Mouse (Mus musculus) liver, embryonic 16.5 days (tissue): ENCODE results near the gene D630039A03Rik. TPM values are rescaled to one million over a fixed set of nuclear protein-coding genes. Genes with fewer than 3 reads are reported as not detected.

ENCODE experiments used
- ATAC-seq: fragments of 200-750 bp; cut with Nextera tagmentation; 2 replicates; pipeline ENCODE4 v1.8.0; 2017; ENCODE audit warnings: low read depth, mild to moderate bottlenecking, moderate number of reproducible peaks, moderate library complexity
- H3K27ac ChIP-seq: fragments of 300-500 bp; sonication (generic); 2 replicates; pipeline ENCODE4 v1.5.1; 2014; ENCODE audit warnings: mild to moderate bottlenecking, low read length
- H3K27me3 ChIP-seq: fragments of 300-500 bp; sonication (generic); 2 replicates; pipeline ENCODE4 v1.6.1; 2014; ENCODE audit warnings: low read depth, low read length, mixed read lengths; ENCODE audit not compliant: control insufficient read depth, insufficient read depth
- H3K36me3 ChIP-seq: fragments of 300-500 bp; sonication (generic); 2 replicates; pipeline ENCODE4 v1.6.1; 2014; ENCODE audit warnings: mild to moderate bottlenecking; ENCODE audit not compliant: control insufficient read depth, insufficient read depth
- H3K4me1 ChIP-seq: fragments of 300-500 bp; sonication (generic); 2 replicates; pipeline ENCODE4 v1.6.1; 2014; ENCODE audit warnings: low read depth, low read length, mixed read lengths; ENCODE audit not compliant: control insufficient read depth
- H3K4me2 ChIP-seq: fragments of 300-500 bp; sonication (generic); 2 replicates; pipeline ENCODE4 v1.6.1; 2014; ENCODE audit warnings: low read depth, low read length, mixed read lengths
- H3K4me3 ChIP-seq: fragments of 300-500 bp; sonication (generic); 2 replicates; pipeline ENCODE4 v1.5.1; 2014; ENCODE audit warnings: low read depth, mild to moderate bottlenecking, low read length
- H3K9ac ChIP-seq: fragments of 300-500 bp; sonication (generic); 2 replicates; pipeline ENCODE4 v1.6.1; 2014; ENCODE audit warnings: low read depth, low read length
- H3K9me3 ChIP-seq: fragments of 300-500 bp; sonication (generic); replicated peaks from 2 replicates; pipeline ENCODE4 v1.6.1; 2016; ENCODE audit warnings: low read length; ENCODE audit not compliant: control insufficient read depth
- WGBS: fragments of 180-500 bp; shearing (Covaris S2); extraction: QIAGEN DNeasy Blood & Tissue Kit; methylation state at CpG from one replicate; pipeline ENCODE4 v1.1.7; 2014; ENCODE audit not compliant: insufficient replicate concordance; 5-methylcytosine and 5-hydroxymethylcytosine counted together
- polyA plus RNA-seq: library from polyadenylated mRNA; unstranded; fragments of >200 nt; fragmentation: Nextera tagmentation; extraction: Ambion mirVana; gene quantifications from 2 replicates; pipeline ENCODE4 v1.2.1, GENCODE M21; 2015

Gene D630039A03Rik
- polyA plus RNA-seq, 1 experiment from 2014 or later = 0.27 TPM

- WGBS = 70% methylated on average over 8 of the region's 8 CpGs
- H3K27me3 ChIP-seq = no peaks in the 10 kb centered on the region
- no peaks in the 10 kb centered on the region for H3K9me3 ChIP-seq
- peak overlapping the region; percentile 98 for H3K27ac ChIP-seq
- H3K4me1 ChIP-seq = peaks cover 24% of the 10 kb centered on the region
- peak overlapping the region; percentile 69 for H3K4me2 ChIP-seq
- peak overlapping the region; percentile 75 for H3K9ac ChIP-seq
- no peak for ATAC-seq
- peaks cover 21% of the 10 kb centered on the region for H3K36me3 ChIP-seq
- peak overlapping the region; percentile 90 for H3K4me3 ChIP-seq
Observed at GRCm38 (mm10) chr4:57954991-57955390, 38.9 kb upstream of the D630039A03Rik start.

- WGBS = 67% methylated on average over 6 of the region's 6 CpGs
- Histone ChIP-seq H3K27ac (no peak overlapping the region; the same call in 1 of the 2 replicates), H3K4me1 (peaks cover 24% of the 10 kb centered on the region)
Observed at GRCm38 (mm10) chr4:57954580-57954979, 38.5 kb upstream of the D630039A03Rik start.

DNA sequence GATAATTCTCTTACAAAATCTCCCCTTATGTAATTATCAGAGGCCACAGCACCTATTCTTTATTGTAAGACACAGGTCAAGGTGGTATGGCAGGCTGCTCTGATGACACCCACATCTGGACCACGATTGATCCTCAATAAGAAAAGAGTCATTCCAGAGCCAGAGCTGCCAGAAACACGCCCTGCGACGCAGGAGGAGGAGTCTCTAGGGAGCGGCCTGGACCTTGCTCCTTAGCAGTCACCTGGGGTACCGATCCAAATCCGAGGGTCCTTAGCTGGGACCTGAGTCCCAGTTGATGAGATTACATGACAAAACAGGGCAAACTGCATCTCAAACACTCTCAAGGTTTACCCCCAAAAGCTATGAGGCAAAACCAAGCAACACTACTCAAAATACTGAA lies 37.7 kb upstream of the D630039A03Rik start:
- Histone ChIP-seq H3K4me1 (peaks cover 24% of the 10 kb centered on the region), H3K36me3 (peaks cover 28% of the 10 kb centered on the region), H3K9me3 (no peaks in the 10 kb centered on the region), H3K9ac (no peak overlapping the region), H3K4me2 (0 out of 2 replicates have a peak overlapping the region, but pooled peaks have one; percentile 1), H3K27me3 (no peaks in the 10 kb centered on the region), H3K4me3 (no peak overlapping the region), H3K27ac (no peak overlapping the region)
- WGBS = 82% methylated on average over 7 of the region's 7 CpGs
- ATAC-seq = no peak

More at GRCm38 (mm10) chr4:57954580-57954979, 38.5 kb upstream of the D630039A03Rik start:
- Histone ChIP-seq H3K36me3 (peaks cover 24% of the 10 kb centered on the region), H3K27me3 (no peaks in the 10 kb centered on the region), H3K9me3 (no peaks in the 10 kb centered on the region), H3K9ac (no peak overlapping the region), H3K4me3 (peak overlapping the region; percentile 90), H3K4me2 (peak overlapping the region; percentile 69)
- ATAC-seq = no peak

DNA sequence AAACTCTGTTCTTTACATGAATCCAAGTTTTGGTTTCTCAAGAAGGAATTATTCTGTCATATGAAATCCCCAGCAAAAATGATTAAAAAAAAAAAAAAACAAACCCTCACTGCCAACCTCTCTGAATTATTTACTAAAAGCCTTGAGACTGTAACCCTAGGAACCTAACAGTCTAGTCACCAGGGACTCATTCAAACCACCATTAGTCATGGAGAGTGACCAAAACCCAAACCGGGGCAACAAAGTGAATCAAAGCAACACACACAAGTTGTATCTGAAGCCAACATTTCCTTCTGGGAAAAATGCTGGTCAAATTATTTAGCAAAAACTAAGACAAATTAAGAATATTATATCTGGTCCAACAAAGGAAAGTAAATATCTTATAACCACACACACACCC lies 36.8 kb upstream of the D630039A03Rik start:
- no peaks in the 10 kb centered on the region for H3K9me3 ChIP-seq
- H3K36me3 ChIP-seq = peaks cover 30% of the 10 kb centered on the region
- no peak overlapping the region for H3K4me3 ChIP-seq
- no peaks in the 10 kb centered on the region for H3K27me3 ChIP-seq
- ATAC-seq = no peak
- H3K27ac ChIP-seq = no peak overlapping the region
- H3K4me1 ChIP-seq = peaks cover 22% of the 10 kb centered on the region
- 85% methylated on average over 1 of the region's 1 CpGs for WGBS
- H3K4me2 ChIP-seq = 0 out of 2 replicates have a peak overlapping the region, but pooled peaks have one; percentile 15
- no peak overlapping the region for H3K9ac ChIP-seq

GRCm38 (mm10) chr4:57952416-57952815 lies 36.3 kb upstream of the D630039A03Rik start:
- H3K4me2 ChIP-seq = 0 out of 2 replicates have a peak overlapping the region, but pooled peaks have one; percentile 15
- peaks cover 30% of the 10 kb centered on the region for H3K36me3 ChIP-seq
- WGBS = 87% methylated on average over 3 of the region's 3 CpGs
- no peak overlapping the region for H3K9ac ChIP-seq
- H3K27me3 ChIP-seq = no peaks in the 10 kb centered on the region
- no peak overlapping the region for H3K27ac ChIP-seq
- H3K4me1 ChIP-seq = peaks cover 17% of the 10 kb centered on the region
- H3K4me3 ChIP-seq = no peak overlapping the region
- no peaks in the 10 kb centered on the region for H3K9me3 ChIP-seq
- no peak for ATAC-seq

GRCm38 (mm10) chr4:57949866-57950265 lies 33.8 kb upstream of the D630039A03Rik start:
- Histone ChIP-seq H3K27ac (no peak overlapping the region), H3K27me3 (no peaks in the 10 kb centered on the region), H3K4me2 (no peak overlapping the region), H3K9me3 (no peaks in the 10 kb centered on the region), H3K9ac (no peak overlapping the region), H3K36me3 (peaks cover 41% of the 10 kb centered on the region), H3K4me3 (no peak overlapping the region), H3K4me1 (peaks cover 7% of the 10 kb centered on the region)
- WGBS = 91% methylated on average over 6 of the region's 6 CpGs
- ATAC-seq = no peak

DNA sequence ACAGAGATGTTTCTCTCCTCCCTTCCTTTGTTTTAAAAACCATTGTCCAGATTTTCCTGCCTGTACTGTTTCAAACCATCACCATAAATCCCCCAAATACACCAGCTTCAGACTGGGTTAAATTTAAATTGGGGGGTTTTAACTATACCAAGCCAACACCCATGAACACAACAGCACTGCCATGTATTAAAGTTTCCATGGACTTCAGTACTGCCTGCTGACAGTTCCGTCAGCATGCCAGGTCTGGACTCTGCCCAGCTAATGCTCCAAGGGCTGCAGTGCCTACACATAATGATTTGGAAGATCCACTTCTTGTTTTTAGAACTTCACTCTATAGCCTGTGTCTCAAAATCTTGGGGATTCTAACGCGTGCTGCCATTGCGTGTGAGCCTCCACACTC lies 31.4 kb upstream of the D630039A03Rik start:
- WGBS = 88% methylated on average over 4 of the region's 4 CpGs
- no peak overlapping the region for H3K9ac ChIP-seq
- no peak overlapping the region for H3K27ac ChIP-seq
- no peak overlapping the region for H3K4me3 ChIP-seq
- H3K27me3 ChIP-seq = no peaks in the 10 kb centered on the region
- H3K4me1 ChIP-seq = no peaks in the 10 kb centered on the region; the same call in 1 of the 2 replicates
- no peak overlapping the region for H3K4me2 ChIP-seq
- peaks cover 47% of the 10 kb centered on the region for H3K36me3 ChIP-seq
- ATAC-seq = no peak
- H3K9me3 ChIP-seq = no peaks in the 10 kb centered on the region

- Histone ChIP-seq H3K9ac (no peak overlapping the region), H3K4me2 (no peak overlapping the region), H3K4me3 (no peak overlapping the region), H3K27me3 (no peaks in the 10 kb centered on the region), H3K4me1 (no peaks in the 10 kb centered on the region), H3K36me3 (peaks cover 46% of the 10 kb centered on the region), H3K27ac (no peak overlapping the region), H3K9me3 (no peaks in the 10 kb centered on the region)
- peak; percentile 35; the same call in 1 of the 2 replicates for ATAC-seq
- 74% methylated on average over 10 of the region's 10 CpGs for WGBS
Observed at GRCm38 (mm10) chr4:57947036-57947435, 30.9 kb upstream of the D630039A03Rik start.

GRCm38 (mm10) chr4:57942892-57943291 lies 26.8 kb upstream of the D630039A03Rik start:
- Histone ChIP-seq H3K4me2 (no peak overlapping the region), H3K27me3 (no peaks in the 10 kb centered on the region), H3K4me3 (no peak overlapping the region), H3K4me1 (no peaks in the 10 kb centered on the region), H3K36me3 (peaks cover 16% of the 10 kb centered on the region), H3K9me3 (no peaks in the 10 kb centered on the region), H3K9ac (no peak overlapping the region), H3K27ac (no peak overlapping the region)
- no peak for ATAC-seq
- 75% methylated on average over 2 of the region's 2 CpGs for WGBS
